Mouse (Mus musculus): ENCODE results near the gene Pde6h. TPM values are rescaled to one million over a fixed set of nuclear protein-coding genes. Genes with fewer than 3 reads are reported as not detected.

The Pde6h gene
- polyA plus RNA-seq, 1 experiment from 2014 or later, result not detected

DNA sequence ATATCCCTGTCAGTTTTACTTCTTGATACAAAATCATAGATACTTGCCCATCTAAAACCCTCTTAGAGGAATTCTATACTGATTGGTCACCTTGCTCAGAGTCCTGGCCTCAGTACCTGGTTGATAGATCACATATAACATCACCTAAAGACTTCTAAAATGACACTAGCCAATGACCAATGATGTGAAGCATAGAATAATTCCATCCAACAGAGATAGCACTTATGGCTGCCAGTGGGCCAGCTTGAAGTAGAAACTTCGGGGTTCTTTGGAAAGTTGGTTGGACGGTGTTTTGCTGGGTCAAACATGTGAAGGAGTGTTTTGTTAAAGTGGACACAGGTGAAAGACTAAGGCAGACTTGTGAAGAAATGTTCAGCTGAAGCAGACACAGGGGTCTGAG, 26.5 kb downstream of the Pde6h start:
- Histone ChIP-seq H3K9ac (ENCODE audit: low read depth, low read length) (no peak overlapping the region), H3K36me3 (ENCODE audit: control insufficient read depth, insufficient read depth, low read length) (no peaks in the 10 kb centered on the region), H3K4me3 (ENCODE audit: low read depth, low read length) (no peak overlapping the region), H3K4me1 (replicated peaks; ENCODE audit: control insufficient read depth, insufficient read depth, low read length) (peaks cover 4% of the 10 kb centered on the region; the same call in 1 of the 2 replicates), H3K9me3 (ENCODE audit: control insufficient read depth, low read length) (no peaks in the 10 kb centered on the region), H3K4me2 (no peak overlapping the region), H3K27me3 (replicated peaks; ENCODE audit: control insufficient read depth, insufficient read depth, low read length) (no peaks in the 10 kb centered on the region), H3K27ac (ENCODE audit: low read depth, low read length) (no peak overlapping the region)
- ATAC-seq (replicated peaks; ENCODE audit: low FRiP score), result no peak
- no peak for DNase-seq (ENCODE audit: low spot score)
- WGBS, result 91% methylated on average over 2 of the region's 2 CpGs

DNA sequence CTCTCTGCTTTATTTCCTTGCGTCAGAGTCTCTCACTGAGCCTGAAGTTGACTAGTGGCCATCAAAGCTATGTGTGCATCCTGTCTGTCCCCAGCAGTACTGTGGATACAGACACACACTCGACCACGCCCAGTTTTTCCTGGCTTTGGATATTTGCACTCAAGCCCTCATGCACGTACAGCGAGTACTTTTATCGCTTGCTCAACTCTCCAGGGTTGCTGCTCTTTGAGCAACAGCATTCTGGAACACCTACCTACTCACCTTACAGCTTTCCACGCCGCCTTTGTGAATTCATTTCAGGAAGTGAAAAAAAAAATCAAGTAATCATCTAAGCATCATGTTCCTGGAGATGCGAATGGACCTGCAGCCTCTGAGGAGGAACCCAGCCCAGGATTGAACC, 29.3 kb downstream of the Pde6h start:
- H3K4me3 ChIP-seq (ENCODE audit: low read depth, low read length), result no peak overlapping the region
- no peak overlapping the region for H3K4me2 ChIP-seq
- H3K27ac ChIP-seq (ENCODE audit: low read depth, low read length), result no peak overlapping the region
- no peak for DNase-seq (ENCODE audit: low spot score)
- H3K36me3 ChIP-seq (ENCODE audit: control insufficient read depth, insufficient read depth, low read length), result no peaks in the 10 kb centered on the region
- ATAC-seq (replicated peaks; ENCODE audit: low FRiP score), result no peak
- H3K27me3 ChIP-seq (replicated peaks; ENCODE audit: control insufficient read depth, insufficient read depth, low read length), result no peaks in the 10 kb centered on the region
- no peaks in the 10 kb centered on the region for H3K9me3 ChIP-seq (ENCODE audit: control insufficient read depth, low read length)
- H3K4me1 ChIP-seq (replicated peaks; ENCODE audit: control insufficient read depth, insufficient read depth, low read length), result no peaks in the 10 kb centered on the region
- H3K9ac ChIP-seq (ENCODE audit: low read depth, low read length), result no peak overlapping the region
- 87% methylated on average over 9 of the region's 9 CpGs for WGBS

DNA sequence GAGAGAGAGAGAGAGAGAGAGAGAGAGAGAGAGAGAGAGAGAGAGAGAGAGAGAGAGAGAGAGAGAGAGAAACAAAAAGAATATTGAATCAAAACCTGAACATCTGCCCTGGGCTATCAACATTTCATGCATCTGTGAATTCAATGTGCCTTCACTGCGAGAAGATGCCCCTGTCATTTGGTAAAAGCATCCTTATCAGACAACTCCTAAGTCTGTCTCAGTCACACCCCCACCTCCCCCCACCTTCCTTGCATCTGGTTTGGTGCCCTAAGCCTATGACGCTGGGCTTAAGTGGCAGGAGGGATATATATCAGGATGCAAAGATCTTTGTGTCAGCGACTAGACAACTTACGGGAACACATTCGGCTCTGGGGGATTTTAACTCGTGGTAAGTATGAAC, 30.6 kb downstream of the Pde6h start:
- Histone ChIP-seq H3K36me3 (ENCODE audit: control insufficient read depth, insufficient read depth, low read length) (no peaks in the 10 kb centered on the region), H3K4me2 (no peak overlapping the region), H3K4me3 (ENCODE audit: low read depth, low read length) (no peak overlapping the region), H3K4me1 (replicated peaks; ENCODE audit: control insufficient read depth, insufficient read depth, low read length) (no peaks in the 10 kb centered on the region), H3K27me3 (replicated peaks; ENCODE audit: control insufficient read depth, insufficient read depth, low read length) (no peaks in the 10 kb centered on the region), H3K27ac (ENCODE audit: low read depth, low read length) (no peak overlapping the region), H3K9me3 (ENCODE audit: control insufficient read depth, low read length) (no peaks in the 10 kb centered on the region), H3K9ac (ENCODE audit: low read depth, low read length) (no peak overlapping the region)
- DNase-seq (ENCODE audit: low spot score) (no peak), ATAC-seq (replicated peaks; ENCODE audit: low FRiP score) (no peak)
- WGBS, result 66% methylated on average over 6 of the region's 6 CpGs

DNA sequence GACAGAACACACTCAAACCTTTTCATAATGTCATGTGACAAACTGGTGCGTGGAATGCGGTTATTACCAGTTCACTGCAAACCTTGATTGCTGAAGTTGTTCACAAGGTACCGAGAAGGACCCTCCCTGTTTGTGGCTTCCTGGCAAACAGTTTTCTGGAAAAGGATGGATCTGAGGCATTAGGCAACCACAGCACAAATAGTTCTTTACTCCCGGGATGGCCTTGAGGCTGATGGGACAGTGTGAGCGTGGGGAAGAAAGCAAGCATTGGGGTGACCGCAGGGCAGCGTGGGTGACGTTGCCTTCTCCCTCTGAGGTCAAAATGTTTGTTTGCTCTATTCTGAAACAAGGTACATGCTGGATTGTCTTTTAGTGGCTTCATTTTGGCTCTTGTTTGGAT, 31.1 kb downstream of the Pde6h start:
- ATAC-seq (replicated peaks; ENCODE audit: low FRiP score), result no peak
- Histone ChIP-seq H3K4me2 (no peak overlapping the region), H3K4me1 (replicated peaks; ENCODE audit: control insufficient read depth, insufficient read depth, low read length) (no peaks in the 10 kb centered on the region), H3K27ac (ENCODE audit: low read depth, low read length) (no peak overlapping the region), H3K4me3 (ENCODE audit: low read depth, low read length) (no peak overlapping the region), H3K9ac (ENCODE audit: low read depth, low read length) (no peak overlapping the region), H3K27me3 (replicated peaks; ENCODE audit: control insufficient read depth, insufficient read depth, low read length) (no peaks in the 10 kb centered on the region), H3K9me3 (ENCODE audit: control insufficient read depth, low read length) (no peaks in the 10 kb centered on the region), H3K36me3 (ENCODE audit: control insufficient read depth, insufficient read depth, low read length) (no peaks in the 10 kb centered on the region)
- 81% methylated on average over 8 of the region's 8 CpGs for WGBS
- DNase-seq (ENCODE audit: low spot score), result no peak

DNA sequence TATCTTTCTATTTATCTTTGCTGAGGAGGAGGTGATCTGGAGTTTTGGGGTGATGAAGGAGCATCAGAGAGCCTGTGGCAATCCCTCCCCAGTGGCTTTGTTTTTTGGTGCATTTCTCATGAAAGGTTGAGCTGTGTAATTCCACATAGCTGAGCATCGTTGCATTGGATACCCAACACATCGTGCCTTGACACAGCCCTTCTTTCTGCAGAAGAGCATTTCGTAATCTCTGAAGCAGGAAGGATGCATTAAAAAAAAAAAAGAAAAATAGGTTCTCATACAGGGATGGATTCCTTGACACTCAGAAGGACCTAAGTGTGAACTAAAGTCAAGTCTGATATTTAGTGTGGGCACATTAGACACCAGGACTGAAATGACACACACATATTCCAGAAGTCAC, 31.6 kb downstream of the Pde6h start:
- Histone ChIP-seq H3K27ac (ENCODE audit: low read depth, low read length) (no peak overlapping the region), H3K36me3 (ENCODE audit: control insufficient read depth, insufficient read depth, low read length) (no peaks in the 10 kb centered on the region), H3K4me1 (replicated peaks; ENCODE audit: control insufficient read depth, insufficient read depth, low read length) (no peaks in the 10 kb centered on the region), H3K9me3 (ENCODE audit: control insufficient read depth, low read length) (no peaks in the 10 kb centered on the region), H3K4me3 (ENCODE audit: low read depth, low read length) (no peak overlapping the region), H3K27me3 (replicated peaks; ENCODE audit: control insufficient read depth, insufficient read depth, low read length) (no peaks in the 10 kb centered on the region), H3K4me2 (no peak overlapping the region), H3K9ac (ENCODE audit: low read depth, low read length) (no peak overlapping the region)
- 70% methylated on average over 3 of the region's 3 CpGs for WGBS
- DNase-seq (ENCODE audit: low spot score), result no peak
- ATAC-seq (replicated peaks; ENCODE audit: low FRiP score), result no peak

DNA sequence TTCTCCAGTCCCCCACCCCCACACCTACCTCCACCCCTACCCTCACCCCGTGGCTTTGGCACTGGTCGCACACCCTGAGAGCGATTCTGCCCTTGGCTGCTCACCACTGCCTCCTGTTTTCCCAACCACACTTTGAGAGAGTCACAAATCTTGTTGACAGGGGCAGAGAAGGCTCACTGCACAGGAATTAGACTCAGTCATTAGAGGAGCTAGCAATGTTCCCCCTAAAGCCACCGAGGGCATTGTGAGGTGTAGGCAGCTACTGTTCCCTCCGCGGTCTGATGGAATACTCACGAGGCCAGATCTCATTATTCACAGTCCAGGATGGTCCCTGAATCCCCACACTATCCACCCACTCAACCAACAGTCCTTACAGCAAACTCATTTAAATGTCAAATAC, 33.4 kb downstream of the Pde6h start:
- H3K27ac ChIP-seq (ENCODE audit: low read depth, low read length), result no peak overlapping the region
- no peaks in the 10 kb centered on the region for H3K9me3 ChIP-seq (ENCODE audit: control insufficient read depth, low read length)
- no peaks in the 10 kb centered on the region for H3K4me1 ChIP-seq (replicated peaks; ENCODE audit: control insufficient read depth, insufficient read depth, low read length)
- ATAC-seq (replicated peaks; ENCODE audit: low FRiP score), result no peak
- no peak overlapping the region for H3K4me3 ChIP-seq (ENCODE audit: low read depth, low read length)
- H3K4me2 ChIP-seq, result no peak overlapping the region
- DNase-seq (ENCODE audit: low spot score), result no peak
- 59% methylated on average over 7 of the region's 7 CpGs for WGBS
- H3K9ac ChIP-seq (ENCODE audit: low read depth, low read length), result no peak overlapping the region
- no peaks in the 10 kb centered on the region for H3K27me3 ChIP-seq (replicated peaks; ENCODE audit: control insufficient read depth, insufficient read depth, low read length)
- H3K36me3 ChIP-seq (ENCODE audit: control insufficient read depth, insufficient read depth, low read length), result no peaks in the 10 kb centered on the region

DNA sequence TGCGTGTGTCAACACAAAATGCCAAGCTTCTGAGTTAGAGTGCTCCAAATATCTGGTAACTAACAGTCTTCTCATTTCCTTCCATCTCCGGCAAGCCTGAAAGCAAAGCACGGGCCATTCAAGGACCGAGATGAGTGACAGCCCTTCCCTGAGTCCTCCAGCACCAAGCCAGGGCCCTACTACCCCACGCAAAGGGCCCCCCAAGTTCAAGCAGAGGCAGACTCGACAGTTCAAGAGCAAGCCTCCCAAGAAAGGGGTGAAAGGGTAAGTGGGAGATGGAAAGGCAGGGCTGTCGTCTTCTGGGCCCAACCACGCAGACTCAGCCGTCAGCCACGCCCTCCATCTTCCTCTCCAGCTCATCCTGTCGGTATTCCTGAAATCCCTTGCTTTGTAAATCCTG, 35.5 kb downstream of the Pde6h start:
- Histone ChIP-seq H3K4me2 (no peak overlapping the region), H3K9ac (ENCODE audit: low read depth, low read length) (no peak overlapping the region)

DNA sequence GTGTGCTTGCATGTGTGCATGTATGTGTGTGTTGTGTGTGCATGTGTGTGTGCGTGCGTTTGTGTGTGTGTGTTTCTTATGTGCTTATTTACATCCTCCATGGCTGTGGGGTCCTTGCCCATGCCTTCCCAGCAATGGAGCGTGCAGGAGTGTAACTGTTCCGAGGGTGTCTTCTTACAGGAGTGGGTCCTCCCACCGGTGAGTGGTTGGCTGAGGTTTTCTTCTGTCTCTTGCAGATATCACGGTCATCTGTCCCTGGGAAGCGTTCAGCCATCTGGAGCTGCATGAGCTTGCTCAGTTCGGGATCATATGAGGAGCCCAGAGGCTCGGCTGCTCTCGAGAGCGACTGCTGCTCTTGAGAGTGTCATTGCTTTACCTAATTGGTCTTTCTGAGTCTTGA, 39.3 kb downstream of the Pde6h start:
- Histone ChIP-seq H3K4me2 (no peak overlapping the region), H3K36me3 (ENCODE audit: control insufficient read depth, insufficient read depth, low read length) (no peaks in the 10 kb centered on the region), H3K9me3 (ENCODE audit: control insufficient read depth, low read length) (no peaks in the 10 kb centered on the region), H3K4me1 (replicated peaks; ENCODE audit: control insufficient read depth, insufficient read depth, low read length) (no peaks in the 10 kb centered on the region), H3K4me3 (ENCODE audit: low read depth, low read length) (no peak overlapping the region), H3K27me3 (replicated peaks; ENCODE audit: control insufficient read depth, insufficient read depth, low read length) (no peaks in the 10 kb centered on the region), H3K9ac (ENCODE audit: low read depth, low read length) (no peak overlapping the region), H3K27ac (ENCODE audit: low read depth, low read length) (no peak overlapping the region)
- ATAC-seq (replicated peaks; ENCODE audit: low FRiP score) (no peak), DNase-seq (ENCODE audit: low spot score) (no peak)
- WGBS, result 73% methylated on average over 11 of the region's 11 CpGs

More for the DNA sequence above, 35.5 kb downstream of the Pde6h start:
- WGBS, result 58% methylated on average over 11 of the region's 11 CpGs
- DNase-seq (ENCODE audit: low spot score), result no peak
- Histone ChIP-seq H3K4me1 (replicated peaks; ENCODE audit: control insufficient read depth, insufficient read depth, low read length) (no peaks in the 10 kb centered on the region), H3K36me3 (ENCODE audit: control insufficient read depth, insufficient read depth, low read length) (no peaks in the 10 kb centered on the region), H3K9me3 (ENCODE audit: control insufficient read depth, low read length) (no peaks in the 10 kb centered on the region), H3K27me3 (replicated peaks; ENCODE audit: control insufficient read depth, insufficient read depth, low read length) (no peaks in the 10 kb centered on the region), H3K4me3 (ENCODE audit: low read depth, low read length) (no peak overlapping the region), H3K27ac (ENCODE audit: low read depth, low read length) (no peak overlapping the region)
- no peak for ATAC-seq (replicated peaks; ENCODE audit: low FRiP score)

DNA sequence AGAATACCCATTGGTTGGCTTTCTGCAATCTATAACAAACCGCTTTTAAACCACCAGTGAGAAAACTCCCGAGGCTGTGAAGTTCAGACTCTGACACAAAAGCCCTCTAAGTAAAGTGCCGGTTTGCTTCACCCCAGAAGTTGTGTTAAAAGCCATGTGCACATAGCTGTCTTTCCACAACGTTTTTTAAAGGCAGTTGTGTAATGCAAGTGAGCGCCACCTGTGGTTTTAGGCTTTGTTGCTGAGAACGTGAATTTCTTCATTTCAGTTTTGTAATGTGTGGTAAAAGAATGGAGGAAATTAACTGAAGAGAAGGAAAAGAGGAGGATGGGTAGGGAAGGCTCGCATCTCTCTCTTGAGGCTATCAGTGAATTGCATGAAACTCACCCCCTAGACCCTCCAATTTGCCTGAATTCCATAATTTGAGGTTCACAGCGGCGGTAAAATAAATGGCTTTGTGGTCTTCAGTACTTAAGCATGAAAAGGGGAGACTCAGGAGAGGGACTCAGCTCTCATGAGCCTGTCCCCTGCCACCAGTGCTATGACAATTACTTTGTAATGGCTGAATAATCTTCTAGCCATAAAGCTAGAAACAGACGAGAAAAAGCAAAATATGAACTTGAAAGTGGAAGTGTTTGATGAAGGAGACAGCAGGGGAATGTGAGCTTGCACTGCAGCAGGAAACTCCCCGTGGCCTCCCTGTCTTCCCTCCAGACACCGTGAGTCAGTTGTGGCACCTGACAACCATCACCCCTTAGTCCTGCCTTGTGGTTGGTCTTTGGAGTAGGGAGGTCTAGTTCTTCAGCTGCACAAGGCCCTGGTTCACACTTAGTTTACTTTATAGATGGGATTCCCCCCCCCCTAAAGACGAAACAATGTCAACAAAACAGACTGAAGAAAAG, 41.2 kb downstream of the Pde6h start:
- Histone ChIP-seq H3K9me3 (ENCODE audit: control insufficient read depth, low read length) (no peaks in the 10 kb centered on the region), H3K27me3 (replicated peaks; ENCODE audit: control insufficient read depth, insufficient read depth, low read length) (no peaks in the 10 kb centered on the region), H3K4me3 (ENCODE audit: low read depth, low read length) (no peak overlapping the region), H3K36me3 (ENCODE audit: control insufficient read depth, insufficient read depth, low read length) (no peaks in the 10 kb centered on the region), H3K4me2 (no peak overlapping the region), H3K9ac (ENCODE audit: low read depth, low read length) (no peak overlapping the region), H3K4me1 (replicated peaks; ENCODE audit: control insufficient read depth, insufficient read depth, low read length) (no peaks in the 10 kb centered on the region), H3K27ac (ENCODE audit: low read depth, low read length) (no peak overlapping the region)
- 54% methylated on average over 13 of the region's 13 CpGs for WGBS
- DNase-seq (ENCODE audit: low spot score) (no peak), ATAC-seq (replicated peaks; ENCODE audit: low FRiP score) (no peak)

All from liver, embryonic 11.5 days (tissue).